Comparison of ENCODE assay signal across 8 mouse cellular contexts in genomic region chr10:77031768-77032375, GRCm38 (mm10). TPM values are rescaled to one million over a fixed set of nuclear protein-coding genes. Genes with fewer than 3 reads are reported as not detected.
A peak's percentile ranks its signal among the peaks of the same experiment; 100 is the strongest.
DNase-seq lines count a peak whose midpoint lies in the region; ATAC-seq and TF ChIP-seq lines count a peak whose summit lies in the region.

Gene Slc19a1 (plus strand): TSS chr10:77032241.

- H3ac ChIP-seq in C2C12 (ENCODE audit: control insufficient read depth, insufficient read length, low read depth) = peak within 1 kb of the TSS; percentile 86

- ATAC-seq in neural tube, embryonic 15.5 days (ENCODE audit: low FRiP score) = peak; percentile 0; the same call in 1 of the 2 replicates

- H3K4me3 ChIP-seq in C2C12 (ENCODE audit: insufficient read depth, poor library complexity, severe bottlenecking) = peak within 1 kb of the TSS; percentile 83
- H3K4me3 ChIP-seq in neural tube, embryonic 15.5 days (replicated peaks) = peak within 1 kb of the TSS; percentile 74

- peaks cover 40% of the 10 kb centered on the region for H3K79me2 ChIP-seq in C2C12 (ENCODE audit: control insufficient read depth, insufficient read depth)

- H3K4me1 ChIP-seq in neural tube, embryonic 15.5 days = peaks cover 34% of the 10 kb centered on the region

- peak within 1 kb of the TSS; percentile 71 for H3K9ac ChIP-seq in neural tube, embryonic 15.5 days (replicated peaks)

- H3K27ac ChIP-seq in neural tube, embryonic 15.5 days (replicated peaks) = peak within 1 kb of the TSS; percentile 82

- no peaks in the 10 kb centered on the region for H3K9me3 ChIP-seq in neural tube, embryonic 15.5 days (replicated peaks)

- intact Hi-C loops in left cerebral cortex, postnatal 36 days (cut with DNase I) = loop anchor here (5.0 kb wide), 1 partner anchor 70 kb away; the partner anchor contains the start of gene Pcbp3

- H3K4me2 ChIP-seq in neural tube, embryonic 15.5 days = peak within 1 kb of the TSS; percentile 89

- TF ChIP-seq CTCF in C2C12 (IDR thresholded peaks at IDR 0.05; ENCODE audit: control insufficient read depth, insufficient read depth, insufficient read length) = no peak

- H3K36me3 ChIP-seq in C2C12 (ENCODE audit: control insufficient read depth, insufficient read depth) = peaks cover 13% of the 10 kb centered on the region
- no peaks in the 10 kb centered on the region for H3K36me3 ChIP-seq in neural tube, embryonic 15.5 days

- peaks cover 33% of the 10 kb centered on the region for H3K79me3 ChIP-seq in C2C12 (ENCODE audit: low read depth)

- peak; percentile 21 to 27 for DNase-seq in cerebellum, adult 18-20 months
- DNase-seq in cerebellum, postnatal 36 days = no peak
- DNase-seq in cerebellum, adult 9-10 months = peak; percentile 53
- peak; percentile 4 for DNase-seq in induced T-regulatory cell, adult 2 months (ENCODE audit: low read depth)
- DNase-seq in left cerebral cortex, postnatal 36 days (ENCODE audit: low spot score in 2 of 2) = no peak
- DNase-seq in right cerebral cortex, postnatal 25 days = no peak

- WGBS in neural tube, embryonic 15.5 days = 38% methylated on average over 13 of the region's 13 CpGs

- H3K27me3 ChIP-seq in C2C12 (ENCODE audit: control insufficient read depth, insufficient read depth, insufficient read length) = no peaks in the 10 kb centered on the region
- no peaks in the 10 kb centered on the region for H3K27me3 ChIP-seq in neural tube, embryonic 15.5 days (replicated peaks)

TF ChIP-seq in C2C12, 6 proteins besides CTCF, POLR2A, EP300 and RAD21:
- TF ChIP-seq FOSL1 (IDR thresholded peaks at IDR 0.05; ENCODE audit: insufficient read depth, low read length, poor library complexity, severe bottlenecking) = no peak
- TF ChIP-seq CEBPB (IDR thresholded peaks at IDR 0.05; ENCODE audit: low read depth) = no peak
- TF ChIP-seq MYOG (IDR thresholded peaks at IDR 0.05; ENCODE audit: control insufficient read depth, extremely low read depth, insufficient read length) = no peak
- TF ChIP-seq MYOD1 (IDR thresholded peaks at IDR 0.05; ENCODE audit: control insufficient read depth, insufficient read length, low read depth) = no peak
- TF ChIP-seq MAX (IDR thresholded peaks at IDR 0.05) = no peak
- TF ChIP-seq USF1 (IDR thresholded peaks at IDR 0.05; ENCODE audit: low read depth) = no peak
TF ChIP-seq in C2C12: peak in this region for 0.

RNA-seq across cellular contexts. Expression of gene Slc19a1, which starts in this region (rescaled TPM):
- polyA plus RNA-seq in C2C12 (2012; fragmentation: generic; extraction: Trizol) = 45.1 TPM
- 10 to 100 TPM; 22.1 to 23.0 TPM for total RNA-seq in left cerebral cortex, postnatal 36 days (2021)
- 37.9 and 39.2 TPM in 2 replicates for polyA plus RNA-seq in neural tube, embryonic 15.5 days (2015; fragmentation: Nextera tagmentation; extraction: Ambion mirVana)

Comparison
In these comparisons a context has a peak if more than half of its experiments do, and no peak if none do; other contexts are left out.
1. DNase-seq: peak in cerebellum, adult 18-20 months (2 of 2), cerebellum, adult 9-10 months (single experiment) and induced T-regulatory cell, adult 2 months (single experiment); none in cerebellum, postnatal 36 days (0 of 2), left cerebral cortex, postnatal 36 days (0 of 2) and right cerebral cortex, postnatal 25 days (single experiment).